Mouse (Mus musculus): ENCODE measurements at regions not wholly inside any gene's neighbourhood (a gene's known extent, or its start where the extent isn't known, plus 50 kb on each side); places are given as distances from the start of the nearest gene placed in this dataset.

DNA sequence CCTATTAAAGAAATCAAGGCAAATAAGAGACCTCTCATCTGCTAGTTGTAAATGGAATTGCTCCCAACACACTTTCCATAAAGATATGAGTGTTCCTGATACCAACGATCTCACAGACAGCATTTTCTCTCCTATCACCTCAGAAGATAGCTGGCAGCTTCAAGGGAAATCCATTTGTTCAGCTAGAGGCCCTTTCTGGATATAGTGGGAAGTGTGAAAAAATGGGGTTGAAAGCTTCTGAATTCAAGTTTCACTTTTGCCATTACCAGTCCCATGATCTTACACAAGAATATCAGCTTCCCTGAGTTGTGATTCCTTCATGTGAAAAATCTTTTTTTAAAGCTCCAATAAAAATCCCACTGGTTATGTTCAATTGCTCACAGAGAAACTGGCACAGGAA lies 369.1 kb upstream of the Zfp703 start:
- TF ChIP-seq GATA4 (IDR thresholded peaks at IDR 0.05; ENCODE audit: insufficient replicate concordance, low read length) = no peak

DNA sequence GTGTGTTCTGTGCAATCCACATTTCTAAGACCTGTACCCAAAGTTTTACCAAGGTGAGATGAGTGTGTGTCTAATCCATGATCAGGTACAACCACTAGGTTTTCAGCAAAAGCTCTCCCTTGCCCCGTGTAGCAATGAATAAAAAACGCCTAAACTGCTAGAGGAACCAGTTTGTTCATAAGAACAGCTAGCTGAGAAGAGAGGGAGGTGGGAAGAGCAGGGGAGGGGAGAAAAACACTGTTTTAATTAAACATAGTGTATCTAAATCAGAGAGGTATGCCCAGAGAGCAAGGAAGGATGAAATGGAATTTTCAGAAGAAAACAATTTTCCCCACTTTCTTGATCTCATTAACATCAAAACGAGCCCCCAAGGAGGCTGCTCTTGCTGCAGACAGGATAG lies 368.5 kb upstream of the Zfp703 start:
- TF ChIP-seq GATA4 (IDR thresholded peaks at IDR 0.05; ENCODE audit: insufficient replicate concordance, low read length) = no peak

DNA sequence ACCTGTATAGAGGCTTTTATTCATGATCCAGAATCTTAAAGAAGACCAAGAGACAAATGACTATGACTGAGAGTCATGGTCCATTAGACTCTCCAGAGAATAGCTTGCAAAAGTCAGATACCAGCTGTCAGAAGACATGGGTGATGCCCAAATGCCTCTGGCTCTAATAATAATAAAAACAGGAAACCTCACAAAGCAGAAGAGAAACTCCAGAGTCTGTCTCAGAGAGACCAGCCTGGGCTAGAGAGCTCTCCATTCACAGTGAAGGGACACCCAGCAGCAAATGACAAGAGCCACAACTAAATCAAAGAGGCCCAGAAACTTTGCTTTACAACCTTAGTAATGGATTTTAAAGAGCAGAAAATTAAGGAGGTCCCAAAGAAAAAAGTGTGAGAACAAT lies 365.0 kb upstream of the Zfp703 start:
- no peak for TF ChIP-seq GATA4 (IDR thresholded peaks at IDR 0.05; ENCODE audit: insufficient replicate concordance, low read length)

DNA sequence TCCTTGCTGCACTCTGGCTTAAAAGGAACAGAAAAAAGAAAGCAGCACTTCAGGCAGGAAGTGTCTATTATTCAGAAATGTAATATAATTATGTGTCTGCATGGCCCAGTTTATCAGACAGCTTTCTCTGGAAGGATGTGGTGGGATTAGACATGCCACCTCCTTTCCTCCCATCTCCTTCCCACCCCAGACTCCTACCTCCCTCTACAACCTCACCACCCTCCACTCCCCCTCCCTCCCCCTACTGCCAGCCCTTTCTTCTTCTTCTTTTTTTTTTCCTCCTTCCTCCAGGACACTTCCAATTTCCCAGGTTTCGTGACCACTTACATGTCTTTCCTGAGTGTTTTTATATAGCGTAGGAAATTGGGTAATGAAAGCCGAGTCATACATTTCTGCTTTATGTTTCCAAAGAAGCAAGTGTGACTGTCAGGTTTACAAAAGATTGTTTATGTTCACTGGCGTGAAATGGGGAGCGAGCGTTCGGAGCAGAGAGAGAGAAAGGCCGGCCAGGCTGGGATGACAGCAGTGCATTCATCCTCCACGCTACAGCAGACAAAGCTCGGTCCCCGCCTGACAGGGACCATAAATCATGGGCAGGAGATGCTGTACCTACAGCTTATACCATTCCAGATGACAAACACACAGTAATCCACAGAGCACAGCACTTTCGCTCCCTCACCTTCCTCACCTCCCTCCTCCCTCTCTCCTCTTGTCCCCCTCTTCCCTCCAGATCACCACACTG lies 354.6 kb upstream of the Zfp703 start:
- TF ChIP-seq GATA4 (IDR thresholded peaks at IDR 0.05; ENCODE audit: insufficient replicate concordance, low read length) = no peak

DNA sequence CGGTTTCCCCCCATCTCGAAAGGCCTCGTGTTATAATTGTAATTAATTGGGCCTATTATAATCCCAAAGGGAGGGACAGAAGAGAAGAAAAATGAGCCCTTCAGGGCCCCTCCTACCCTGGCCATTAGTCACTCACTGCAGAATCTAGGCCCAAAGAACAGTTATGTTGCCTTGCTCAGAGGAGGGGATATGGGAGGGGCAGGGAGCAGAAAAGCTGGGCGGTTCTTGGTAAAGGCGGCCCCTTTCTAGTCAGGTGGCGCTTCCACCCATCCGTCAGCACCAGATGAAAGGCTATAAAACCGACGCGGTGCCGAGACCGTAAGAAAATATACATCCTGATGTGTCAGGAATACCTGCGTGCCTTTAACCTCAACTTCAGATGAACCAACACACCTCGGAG lies 350.9 kb upstream of the Zfp703 start:
- no peak for TF ChIP-seq GATA4 (IDR thresholded peaks at IDR 0.05; ENCODE audit: insufficient replicate concordance, low read length)

DNA sequence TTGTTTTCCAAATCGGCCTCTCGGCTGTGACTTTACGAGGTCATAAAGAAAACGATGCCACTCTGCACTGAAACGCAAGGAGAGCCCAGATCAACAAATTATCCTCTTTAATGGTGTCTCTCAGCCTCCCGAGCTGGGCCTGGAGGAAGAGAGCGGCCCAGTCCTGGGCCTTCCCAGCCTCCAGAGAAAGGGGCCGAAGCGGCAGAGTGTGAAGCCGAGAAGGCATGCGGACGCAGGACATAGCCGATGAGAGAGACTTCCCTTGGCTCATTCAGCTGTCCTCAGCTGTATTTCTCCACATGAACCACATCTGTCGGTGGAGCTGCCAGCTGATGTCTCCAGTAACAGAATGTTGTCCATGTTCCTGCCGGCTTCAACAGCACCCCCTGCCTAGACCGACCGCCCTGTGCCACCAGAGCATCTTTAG lies 350.5 kb upstream of the Zfp703 start:
- TF ChIP-seq GATA4 (IDR thresholded peaks at IDR 0.05; ENCODE audit: insufficient replicate concordance, low read length) = no peak

DNA sequence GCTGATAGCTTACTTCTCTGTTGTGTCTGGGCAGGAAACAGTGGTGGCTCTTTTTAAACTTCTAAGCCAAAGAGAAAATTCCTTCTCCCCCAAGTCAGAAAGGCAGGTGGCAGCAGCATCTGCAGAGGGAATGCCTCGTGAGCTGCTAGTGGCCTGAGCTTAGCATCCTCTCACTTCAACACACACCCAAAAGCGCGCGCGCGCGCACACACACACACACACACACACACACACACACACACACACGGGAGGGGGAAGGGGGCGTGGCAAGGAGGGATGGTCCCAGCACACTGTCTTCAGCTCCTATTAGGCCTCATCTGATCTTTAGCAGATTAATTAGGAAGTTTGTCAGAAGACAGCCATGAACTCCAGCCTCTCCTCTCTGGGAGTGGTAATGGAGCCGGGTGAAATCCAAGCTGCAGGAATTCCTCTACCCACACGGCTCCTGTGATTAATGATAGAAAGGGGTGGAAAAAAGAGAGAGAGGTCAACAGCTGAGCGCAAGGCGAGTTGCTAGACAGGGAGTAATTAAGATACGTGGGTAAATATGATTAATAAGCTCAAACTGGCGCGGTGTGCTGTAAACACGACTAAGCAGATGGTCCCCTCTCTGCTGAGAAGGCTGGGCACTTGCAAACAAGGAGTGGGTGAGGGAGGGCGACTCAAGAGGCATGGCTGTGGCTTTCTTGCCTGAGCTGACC lies 349.8 kb upstream of the Zfp703 start:
- no peak for TF ChIP-seq GATA4 (IDR thresholded peaks at IDR 0.05; ENCODE audit: insufficient replicate concordance, low read length)

DNA sequence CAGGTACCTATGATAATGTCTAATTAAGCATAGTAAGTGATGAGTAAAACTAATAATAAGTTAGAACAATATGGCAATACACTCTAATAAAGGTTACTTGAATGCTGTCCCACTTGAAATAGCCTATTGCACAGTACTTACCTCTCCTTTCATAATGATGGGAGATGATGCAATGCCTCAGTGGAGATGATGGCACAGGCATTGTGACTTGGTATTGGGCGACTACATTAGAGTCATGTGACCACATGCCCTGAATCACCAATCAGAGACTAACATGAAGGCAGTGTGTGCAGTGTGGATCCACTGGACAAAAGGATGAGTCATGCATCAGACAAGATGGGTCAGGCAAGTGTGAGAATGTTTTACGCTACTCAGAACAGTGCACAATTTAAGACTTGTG lies 346.6 kb upstream of the Zfp703 start:
- TF ChIP-seq GATA4 (IDR thresholded peaks at IDR 0.05; ENCODE audit: insufficient replicate concordance, low read length) = no peak

DNA sequence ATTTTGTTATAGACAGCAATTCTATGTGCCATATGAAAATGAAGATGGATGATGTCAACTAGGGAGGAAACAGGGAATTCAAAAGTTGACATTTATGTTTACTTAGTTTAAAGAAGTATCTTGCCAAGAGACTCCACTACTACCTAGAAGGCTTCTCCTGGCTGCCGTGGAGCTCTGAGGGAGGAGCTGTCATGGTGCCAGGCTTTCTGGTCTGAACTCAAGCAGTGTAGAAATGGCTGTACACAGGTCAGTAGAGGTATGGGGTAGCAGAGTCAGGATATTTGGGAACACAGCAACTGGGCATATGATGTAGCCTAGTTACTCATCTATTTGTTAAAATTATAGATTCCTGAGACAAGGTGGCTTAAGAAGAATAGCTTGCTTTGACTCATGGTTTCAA lies 341.4 kb upstream of the Zfp703 start:
- no peak for TF ChIP-seq GATA4 (IDR thresholded peaks at IDR 0.05; ENCODE audit: insufficient replicate concordance, low read length)

DNA sequence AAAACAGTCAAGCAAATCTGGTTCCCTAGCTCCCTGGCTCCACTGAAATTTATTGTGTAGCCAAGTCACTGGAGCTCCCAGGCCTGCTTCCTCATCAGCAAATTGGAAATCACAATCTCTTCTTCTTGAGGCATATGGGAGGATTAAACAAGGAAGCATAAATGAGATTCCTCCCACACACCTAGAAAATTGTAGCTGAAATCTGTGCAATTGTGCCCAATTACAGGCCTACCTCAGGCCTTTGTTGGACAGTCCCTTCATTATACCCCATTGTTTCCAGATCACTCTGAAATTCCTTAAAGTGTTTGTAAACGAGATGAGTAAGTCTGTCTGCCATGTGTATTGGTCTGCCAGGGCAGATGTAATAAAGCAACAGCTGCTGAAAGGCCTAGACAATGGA lies 326.8 kb upstream of the Zfp703 start:
- no peak for TF ChIP-seq GATA4 (IDR thresholded peaks at IDR 0.05; ENCODE audit: insufficient replicate concordance, low read length)

DNA sequence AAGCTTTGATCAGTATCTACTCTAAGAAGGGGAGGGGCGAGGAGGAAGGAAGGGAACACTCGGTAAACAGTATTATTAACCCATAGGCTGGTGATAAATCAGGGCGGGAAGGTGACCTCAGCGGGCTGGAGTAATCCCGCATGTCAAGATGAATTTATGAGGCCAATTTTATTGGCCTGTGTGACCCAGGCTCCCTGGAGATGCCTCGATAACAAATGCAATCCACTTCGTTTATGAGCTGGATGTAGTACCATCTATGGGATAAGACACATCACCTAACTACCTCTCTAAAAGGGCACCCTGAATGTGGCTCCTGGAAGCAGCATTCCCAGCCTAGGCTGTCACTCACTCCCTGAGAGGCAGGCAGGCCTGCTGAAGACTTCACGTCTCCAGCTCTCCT lies 321.2 kb upstream of the Zfp703 start:
- no peak for TF ChIP-seq GATA4 (IDR thresholded peaks at IDR 0.05; ENCODE audit: insufficient replicate concordance, low read length)

DNA sequence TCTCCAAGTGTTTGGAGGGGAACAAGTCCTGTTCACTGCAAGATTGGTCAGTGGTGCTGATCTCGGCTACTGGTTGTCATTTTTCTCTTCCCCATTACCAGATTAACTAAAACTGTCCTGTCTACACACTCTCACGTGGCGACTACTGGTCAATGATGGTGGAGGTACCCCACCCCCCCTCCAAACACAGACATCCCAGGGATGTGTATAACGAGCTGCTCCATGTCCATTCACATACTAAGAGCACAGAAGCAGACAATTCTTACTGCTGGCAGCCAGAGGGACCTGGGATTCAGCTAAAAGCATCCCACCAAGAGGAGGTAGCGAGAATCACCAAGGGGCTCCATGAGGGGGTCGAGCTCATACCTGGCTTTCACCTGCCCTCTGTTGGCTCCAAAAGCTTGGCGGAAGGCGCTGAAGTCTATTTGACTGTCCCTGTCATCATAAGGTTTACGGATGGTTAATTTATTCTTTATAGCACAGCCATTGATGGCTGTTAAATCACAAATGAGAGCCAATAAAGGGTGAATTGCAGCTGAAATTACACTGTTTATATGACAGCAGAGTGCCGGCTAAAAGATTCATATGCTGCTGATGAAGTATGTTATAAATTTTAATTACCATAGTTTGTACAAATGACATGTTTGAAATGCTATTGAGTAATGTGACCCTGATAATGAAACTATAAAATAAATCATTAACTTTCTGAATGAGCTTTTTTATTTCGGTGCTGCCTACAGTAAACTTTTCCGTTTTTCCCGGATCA lies 320.6 kb upstream of the Zfp703 start:
- TF ChIP-seq GATA4 (IDR thresholded peaks at IDR 0.05; ENCODE audit: insufficient replicate concordance, low read length) = no peak

DNA sequence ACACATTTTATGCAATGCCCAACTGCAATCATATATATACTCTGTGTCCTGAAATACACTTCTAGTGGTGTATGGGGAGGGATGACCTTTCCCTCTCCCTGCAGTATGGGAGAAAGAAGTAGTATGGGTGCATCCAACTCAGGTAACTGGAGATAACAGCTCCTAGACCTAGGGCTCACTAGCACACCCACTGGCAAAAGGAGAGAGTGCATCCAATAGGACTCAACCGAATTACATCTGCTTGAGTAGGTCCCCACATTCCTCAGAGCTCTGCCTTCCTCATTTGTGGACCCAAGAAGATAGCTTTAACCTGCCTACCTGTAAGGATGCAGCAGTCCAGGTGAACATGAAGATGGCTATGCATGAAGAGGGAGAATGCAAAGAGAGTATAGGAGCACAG lies 317.7 kb upstream of the Zfp703 start:
- TF ChIP-seq GATA4 (IDR thresholded peaks at IDR 0.05; ENCODE audit: insufficient replicate concordance, low read length) = no peak

DNA sequence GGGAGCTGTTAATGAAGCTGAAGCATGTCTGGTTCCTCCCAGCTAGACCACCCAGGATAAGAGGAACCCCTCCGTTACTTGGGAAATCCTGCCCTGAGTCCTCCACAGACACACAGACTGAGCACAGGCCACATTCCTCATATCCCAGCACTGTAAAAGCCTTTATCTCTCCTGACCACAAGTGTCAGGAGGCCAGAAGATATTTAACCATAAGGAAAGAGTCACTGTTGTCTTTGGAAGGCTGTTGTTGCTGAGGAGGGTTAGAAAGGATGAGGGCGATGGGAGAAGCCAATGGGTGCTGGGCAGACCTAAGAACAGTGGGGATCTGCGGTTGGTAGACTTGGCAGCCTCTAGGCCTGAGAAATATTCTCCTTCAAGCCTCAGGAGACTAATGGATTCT lies 307.6 kb upstream of the Zfp703 start:
- TF ChIP-seq GATA4 (IDR thresholded peaks at IDR 0.05; ENCODE audit: insufficient replicate concordance, low read length) = no peak

DNA sequence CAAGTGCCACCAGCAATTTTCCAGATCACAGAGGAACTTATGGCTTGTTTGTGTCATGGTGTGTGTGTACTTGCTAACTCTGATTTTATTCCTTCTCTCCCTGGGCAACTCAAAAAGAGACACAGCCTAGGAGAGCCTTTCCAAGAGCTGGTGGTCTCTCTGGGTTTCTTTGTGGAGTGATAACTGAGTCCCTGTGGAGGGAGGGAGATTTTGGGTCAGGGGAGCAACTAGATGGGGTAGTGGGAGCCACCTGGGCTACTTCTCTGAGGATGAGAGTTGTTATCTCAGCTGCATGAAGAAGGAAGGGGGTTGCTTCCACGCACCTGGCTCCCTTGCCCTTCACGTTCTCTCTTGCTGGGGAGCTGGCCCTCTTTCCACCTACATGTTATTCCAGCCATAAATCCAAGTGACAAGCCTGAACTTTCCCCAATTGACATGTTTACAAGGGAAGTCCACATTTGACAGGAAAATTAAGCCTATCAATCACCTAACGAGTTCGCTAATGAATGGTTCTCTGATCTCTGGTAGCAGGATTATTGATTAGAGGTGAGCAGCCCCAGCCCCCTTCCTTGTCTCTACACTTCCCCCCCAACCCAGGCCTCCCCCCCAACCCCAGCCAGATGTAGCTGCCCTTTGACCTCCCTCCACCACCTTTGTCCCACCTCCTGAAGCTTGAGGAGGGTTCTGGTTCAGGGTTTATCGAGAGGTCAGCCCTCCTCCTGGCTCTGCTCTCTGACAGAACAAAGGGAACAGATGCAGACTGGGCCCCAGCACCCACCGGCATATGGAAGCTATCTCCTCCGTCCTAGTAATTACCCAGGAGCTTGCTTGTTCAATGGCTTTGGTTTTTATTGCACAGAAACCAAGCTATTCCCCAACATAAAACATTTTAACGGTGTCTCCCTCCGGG lies 304.4 kb upstream of the Zfp703 start:
- no peak for TF ChIP-seq GATA4 (IDR thresholded peaks at IDR 0.05; ENCODE audit: insufficient replicate concordance, low read length)

Measured in liver, adult (tissue).